ENCODE assay signal across 17 mouse cellular contexts in genomic region chr2:131970597-131970996, GRCm38 (mm10). TPM values are rescaled to one million over a fixed set of nuclear protein-coding genes. Genes with fewer than 3 reads are reported as not detected.
A peak's percentile ranks its signal among the peaks of the same experiment; 100 is the strongest.
DNase-seq lines count a peak whose midpoint lies in the region.
"Had no signal": no experiment of that assay in that cellular context is flagged by ENCODE, and none has a peak within 500 bp of the region (broad histone marks: within the 10 kb centered on the region; RNA-seq: fewer than 3 reads in every experiment).

No protein-coding gene starts in this region.

- peak; percentile 0 for DNase-seq in adrenal gland, postnatal 10 days
- DNase-seq in adrenal gland, postnatal 14 days, result no peak
- DNase-seq in heart, adult 11 months, result peak; percentile 55
- no peak for DNase-seq in heart, postnatal 4 days
- peak; percentile 24 for DNase-seq in thymus, postnatal 0 days (ENCODE audit: low spot score)
- DNase-seq in thymus, postnatal 14 days, result no peak
- DNase-seq: adrenal gland, postnatal 25 days; cerebellum, adult 11-12 months; cerebellum, adult 8-10 months; cerebellum, postnatal 10 days; cerebellum, postnatal 36 days; embryo, embryonic 11 days; gastrocnemius, postnatal 36 days; heart, adult 18-20 months; heart, postnatal 10 days had no signal

RNA-seq across cellular contexts. Expression of gene Prnd, which starts 19.9 kb away (rescaled TPM):
- 10 to 100 TPM in 1 of 2 experiments, 1 to 10 TPM in 1; 6.3 to 15.8 TPM for total RNA-seq in adrenal gland, postnatal 10 days (2021)
- total RNA-seq in adrenal gland, postnatal 14 days (2021), result 0.98 and 2.8 TPM in 2 replicates
- 10 to 100 TPM; 17.6 to 22.9 TPM for total RNA-seq in heart, postnatal 4 days (2021)
- polyA plus RNA-seq in thymus, postnatal 0 days (2015; fragmentation: Nextera tagmentation; extraction: Ambion mirVana), result 3.4 and 4.0 TPM in 2 replicates
- total RNA-seq: adrenal gland, postnatal 25 days had no signal
- polyA plus RNA-seq: erythroblast, embryonic 14.5 days; G1E had no signal

RNA-seq across cellular contexts. Expression of gene Rassf2, which starts 59.5 kb away (rescaled TPM):
- 10 to 100 TPM; 14.6 to 15.1 TPM for total RNA-seq in adrenal gland, postnatal 10 days (2021)
- 9.4 and 22.2 TPM in 2 replicates for total RNA-seq in adrenal gland, postnatal 14 days (2021)
- 10 to 100 TPM; 13.7 to 15.2 TPM for total RNA-seq in heart, postnatal 4 days (2021)
- 25.1 and 27.6 TPM in 2 replicates for polyA plus RNA-seq in thymus, postnatal 0 days (2015; fragmentation: Nextera tagmentation; extraction: Ambion mirVana)

Comparison
In these comparisons a context has a peak if more than half of its experiments do, and no peak if none do; other contexts are left out.
1. DNase-seq: peak in adrenal gland, postnatal 10 days (single experiment), heart, adult 11 months (single experiment) and thymus, postnatal 0 days (single experiment); none in adrenal gland, postnatal 14 days (single experiment), heart, postnatal 4 days (single experiment) and thymus, postnatal 14 days (single experiment).